Mouse (Mus musculus) heart, adult 2 months (tissue): ENCODE measurements at regions not wholly inside any gene's neighbourhood (a gene's known extent, or its start where the extent isn't known, plus 50 kb on each side); places are given as distances from the start of the nearest gene placed in this dataset.

Source experiments
- CTCF ChIP-seq: fragments of 200-600 bp; IDR thresholded peaks from 2 replicates; pipeline ENCODE4 v1.8.1; 2022; ENCODE audit warnings: antibody characterized with exemption, mild to moderate bottlenecking, moderate library complexity
- EP300 ChIP-seq: fragments of 200-500 bp; IDR thresholded peaks from 2 replicates; pipeline ENCODE4 v1.6.1; 2011; ENCODE audit warnings: low read depth, low read length, control low read depth; ENCODE audit not compliant: insufficient read depth

DNA sequence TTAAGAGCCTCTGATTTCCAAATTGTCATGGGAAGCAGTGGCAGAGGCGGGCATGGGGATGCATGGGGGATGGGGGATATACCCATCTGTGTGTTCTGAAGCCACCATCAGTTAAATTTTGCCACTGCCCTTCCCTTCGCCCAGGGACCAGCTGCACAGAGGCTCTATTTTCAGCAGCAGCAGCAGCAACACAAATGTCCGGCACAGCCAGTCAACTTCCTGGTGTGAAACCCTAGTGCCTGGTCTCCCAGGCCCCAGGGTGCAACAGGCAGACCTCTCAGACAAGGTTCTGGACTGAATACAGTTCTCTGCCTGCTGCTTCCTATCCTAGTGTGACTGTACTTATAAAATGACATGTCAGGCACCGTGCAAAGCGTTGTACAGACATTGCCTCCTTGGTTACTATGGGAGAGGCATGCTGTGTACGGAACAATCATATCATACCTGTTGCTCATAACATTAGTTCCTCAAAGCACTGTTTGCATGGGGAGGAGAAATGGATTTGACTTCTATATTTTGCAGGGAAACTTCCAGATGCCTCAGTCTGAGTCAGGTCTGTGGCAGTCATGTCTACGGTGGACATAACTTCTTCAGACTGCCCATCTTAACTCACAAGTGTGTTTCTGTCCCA is 104.8 kb upstream of the Vps8 start:
- TF ChIP-seq CTCF (no peak), EP300 (no peak)
